Mouse (Mus musculus): Measurements from ENCODE around the gene Armc8. TPM values are rescaled to one million over a fixed set of nuclear protein-coding genes. Genes with fewer than 3 reads are reported as not detected.

Armc8 gene
- total RNA-seq, 2 experiments from 2014 or later = 64.0 to 65.2 TPM

- DNase-seq = no peak
- intact Hi-C loops (cut with DNase I) = no loop called here
These were observed 139.9 kb downstream of the Armc8 start for GRCm38 (mm10) chr9:99428601-99429331.

Other genes with a start within 250 kb of the Armc8 start
- gene Esyt3, start 210.3 kb downstream of the Armc8 start, total RNA-seq (2021) = 1 to 10 TPM; 1.6 to 3.3 TPM
- 10 to 100 TPM; 66.3 to 72.2 TPM for gene Mras, start 131.5 kb downstream of the Armc8 start, total RNA-seq (2021)
- gene Nme9, start 117.4 kb downstream of the Armc8 start, total RNA-seq (2021) = under 1 TPM in 1 of 2 experiments, not detected in 1; 0.48 TPM
- 10 to 100 TPM; 16.2 to 18.6 TPM for gene Dbr1, start 6.9 kb upstream of the Armc8 start, total RNA-seq (2021)
- not detected for gene A4gnt, start 43.6 kb upstream of the Armc8 start, total RNA-seq (2021)
- gene Dzip1l, start 60.6 kb upstream of the Armc8 start, total RNA-seq (2021) = 10 to 100 TPM; 21.5 to 25.0 TPM
- not detected for gene Cldn18, start 148.4 kb upstream of the Armc8 start, total RNA-seq (2021)